Comparison of ENCODE assay signal across 8 mouse cellular contexts in genomic region chr17:25860832-25861703, GRCm38 (mm10). TPM values are rescaled to one million over a fixed set of nuclear protein-coding genes. Genes with fewer than 3 reads are reported as not detected.
DNase-seq lines count a peak whose midpoint lies in the region; ATAC-seq and TF ChIP-seq lines count a peak whose summit lies in the region.

Gene Wdr90 (minus strand): TSS chr17:25861501.

- no peaks in the 10 kb centered on the region for H3K9me3 ChIP-seq in forebrain, embryonic 14.5 days (replicated peaks; ENCODE audit: control insufficient read depth, low read length)
- H3K9me3 ChIP-seq in liver, embryonic 16.5 days (replicated peaks; ENCODE audit: control insufficient read depth, low read length): no peaks in the 10 kb centered on the region
- H3K9me3 ChIP-seq in neural tube, embryonic 12.5 days: no peaks in the 10 kb centered on the region
- no peaks in the 10 kb centered on the region for H3K9me3 ChIP-seq in stomach, postnatal 0 days (ENCODE audit: control insufficient read depth, low read length)

- H3K4me3 ChIP-seq in forebrain, embryonic 14.5 days (ENCODE audit: low read depth, low read length): peak within 1 kb of the TSS; percentile 60
- H3K4me3 ChIP-seq in liver, embryonic 16.5 days (ENCODE audit: low read depth, low read length): peak within 1 kb of the TSS; percentile 82
- H3K4me3 ChIP-seq in neural tube, embryonic 12.5 days: peak within 1 kb of the TSS; percentile 58
- peak within 1 kb of the TSS; percentile 67 for H3K4me3 ChIP-seq in stomach, postnatal 0 days (ENCODE audit: low read depth, low read length)

- TF ChIP-seq EP300 in stomach, postnatal 0 days (optimal IDR thresholded peaks at IDR 0.05): no peak

- no peaks in the 10 kb centered on the region for H3K36me3 ChIP-seq in forebrain, embryonic 14.5 days (ENCODE audit: control insufficient read depth, insufficient read depth, low read length)
- H3K36me3 ChIP-seq in liver, embryonic 16.5 days (ENCODE audit: control insufficient read depth, insufficient read depth): no peaks in the 10 kb centered on the region
- no peaks in the 10 kb centered on the region for H3K36me3 ChIP-seq in neural tube, embryonic 12.5 days
- no peaks in the 10 kb centered on the region for H3K36me3 ChIP-seq in stomach, postnatal 0 days (ENCODE audit: control insufficient read depth, insufficient read depth, low read length)

- intact Hi-C loops in heart, postnatal 10 days (cut with DNase I): no loop called here

- no peaks in the 10 kb centered on the region for H3K27me3 ChIP-seq in forebrain, embryonic 14.5 days (replicated peaks; ENCODE audit: control insufficient read depth, insufficient read depth, low read length)
- no peaks in the 10 kb centered on the region for H3K27me3 ChIP-seq in liver, embryonic 16.5 days (ENCODE audit: control insufficient read depth, insufficient read depth, low read depth, low read length)
- H3K27me3 ChIP-seq in neural tube, embryonic 12.5 days (replicated peaks): no peaks in the 10 kb centered on the region
- H3K27me3 ChIP-seq in stomach, postnatal 0 days (ENCODE audit: control insufficient read depth, insufficient read depth, low read length): no peaks in the 10 kb centered on the region

- ATAC-seq in forebrain, embryonic 14.5 days: peak; percentile 97
- peak; percentile 90 for ATAC-seq in liver, embryonic 16.5 days (ENCODE audit: low read depth)
- peak; percentile 95 for ATAC-seq in neural tube, embryonic 12.5 days (ENCODE audit: low FRiP score, low read depth)
- peak; percentile 85 for ATAC-seq in stomach, postnatal 0 days (ENCODE audit: low FRiP score, low TSS enrichment)

- WGBS in forebrain, embryonic 14.5 days: 3% methylated on average over 64 of the region's 65 CpGs
- WGBS in large intestine, adult 2 months: 2% methylated on average over 65 of the region's 65 CpGs
- 3% methylated on average over 65 of the region's 65 CpGs for WGBS in liver, embryonic 16.5 days (ENCODE audit: insufficient replicate concordance)
- 3% methylated on average over 65 of the region's 65 CpGs for WGBS in neural tube, embryonic 12.5 days
- 2% methylated on average over 61 of the region's 65 CpGs for WGBS in stomach, postnatal 0 days

- peak within 1 kb of the TSS; percentile 84 for H3K4me2 ChIP-seq in forebrain, embryonic 14.5 days (ENCODE audit: low read length)
- peak within 1 kb of the TSS; percentile 97 for H3K4me2 ChIP-seq in liver, embryonic 16.5 days (ENCODE audit: low read depth, low read length)
- peak within 1 kb of the TSS; percentile 86 for H3K4me2 ChIP-seq in neural tube, embryonic 12.5 days (replicated peaks)
- H3K4me2 ChIP-seq in stomach, postnatal 0 days (replicated peaks; ENCODE audit: low read depth): peak within 1 kb of the TSS; percentile 91

- peak within 1 kb of the TSS; percentile 82 for H3K9ac ChIP-seq in forebrain, embryonic 14.5 days (ENCODE audit: low read length)
- H3K9ac ChIP-seq in liver, embryonic 16.5 days (ENCODE audit: low read depth, low read length): peak within 1 kb of the TSS; percentile 88
- H3K9ac ChIP-seq in neural tube, embryonic 12.5 days: peak within 1 kb of the TSS; percentile 87
- peak within 1 kb of the TSS; percentile 79 for H3K9ac ChIP-seq in stomach, postnatal 0 days (ENCODE audit: low read length)

- H3K27ac ChIP-seq in forebrain, embryonic 14.5 days (ENCODE audit: low read depth, low read length): peak within 1 kb of the TSS; percentile 79
- H3K27ac ChIP-seq in liver, embryonic 16.5 days (ENCODE audit: low read length): peak within 1 kb of the TSS; percentile 72
- peak within 1 kb of the TSS; percentile 50; the same call in 1 of the 2 replicates for H3K27ac ChIP-seq in neural tube, embryonic 12.5 days
- peak within 1 kb of the TSS; percentile 77 for H3K27ac ChIP-seq in stomach, postnatal 0 days (replicated peaks)

- DNase-seq in ES-CJ7 (ENCODE audit: low read depth, low spot score): peak; percentile 89
- DNase-seq in cerebellum, adult 11 months: peak; percentile 85
- peak; percentile 97 for DNase-seq in forebrain, embryonic 14.5 days (ENCODE audit: low spot score)
- DNase-seq in heart, postnatal 10 days: peak; percentile 93
- no peak for DNase-seq in large intestine, adult 2 months (ENCODE audit: low read depth, low spot score)
- DNase-seq in stomach, postnatal 0 days (ENCODE audit: low spot score): peak; percentile 91

- peak; percentile 58 for TF ChIP-seq CTCF in stomach, postnatal 0 days (IDR thresholded peaks at IDR 0.05; ENCODE audit: low read depth)

- peaks cover 11% of the 10 kb centered on the region for H3K4me1 ChIP-seq in forebrain, embryonic 14.5 days (ENCODE audit: control insufficient read depth, insufficient read depth, low read length)
- H3K4me1 ChIP-seq in liver, embryonic 16.5 days (ENCODE audit: control insufficient read depth, low read depth, low read length): peaks cover 23% of the 10 kb centered on the region
- H3K4me1 ChIP-seq in neural tube, embryonic 12.5 days: peaks cover 29% of the 10 kb centered on the region
- peaks cover 7% of the 10 kb centered on the region for H3K4me1 ChIP-seq in stomach, postnatal 0 days (replicated peaks; ENCODE audit: control insufficient read depth, insufficient read depth)

RNA-seq across cellular contexts. Expression of gene Wdr90, which starts in this region (rescaled TPM):
- 11.6 and 12.2 TPM in 2 replicates for polyA plus RNA-seq in forebrain, embryonic 14.5 days (2014; fragmentation: Nextera tagmentation; extraction: Ambion mirVana)
- 1 to 10 TPM; 3.9 to 6.2 TPM for total RNA-seq in heart, postnatal 10 days (2021)
- 18.6 and 19.8 TPM in 2 replicates for polyA plus RNA-seq in large intestine, adult 2 months (2012; rRNA removed)
- polyA plus RNA-seq in liver, embryonic 16.5 days (2015; fragmentation: Nextera tagmentation; extraction: Ambion mirVana): 7.2 and 7.8 TPM in 2 replicates
- polyA plus RNA-seq in neural tube, embryonic 12.5 days (2016; fragmentation: Nextera tagmentation; extraction: Ambion mirVana): 23.6 and 24.9 TPM in 2 replicates
- 4.1 and 4.2 TPM in 2 replicates for polyA plus RNA-seq in stomach, postnatal 0 days (2015; fragmentation: Nextera tagmentation; extraction: Ambion mirVana)
